Mouse (Mus musculus): Measurements from ENCODE around the gene Rorc. TPM values are rescaled to one million over a fixed set of nuclear protein-coding genes. Genes with fewer than 3 reads are reported as not detected.

Rorc gene
- polyA plus RNA-seq (2017; shearing (Covaris generic)), result 7.6 TPM

DNA sequence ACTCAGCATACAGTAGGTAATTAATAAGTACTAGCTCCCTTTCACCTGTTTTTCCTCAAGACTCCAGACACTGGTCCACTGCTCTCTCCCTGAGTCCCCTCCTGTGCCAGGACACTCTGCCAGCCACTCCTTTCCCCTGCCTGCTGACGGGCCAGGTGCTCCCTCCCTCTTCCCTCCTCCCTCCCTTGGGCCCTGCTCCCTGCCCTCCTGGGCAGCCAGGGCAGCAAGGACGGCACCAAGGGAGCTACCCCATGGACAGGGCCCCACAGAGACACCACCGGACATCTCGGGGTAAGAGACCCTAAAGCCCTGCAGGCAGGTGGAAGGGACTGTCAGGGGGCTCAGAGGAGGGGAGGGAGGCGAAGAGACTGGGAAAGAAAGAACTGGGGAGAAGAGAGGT, at the start of gene Rorc:
TSS of gene Rorc (plus strand) at position 154 of the 400 bp plus-strand sequence.

DNA sequence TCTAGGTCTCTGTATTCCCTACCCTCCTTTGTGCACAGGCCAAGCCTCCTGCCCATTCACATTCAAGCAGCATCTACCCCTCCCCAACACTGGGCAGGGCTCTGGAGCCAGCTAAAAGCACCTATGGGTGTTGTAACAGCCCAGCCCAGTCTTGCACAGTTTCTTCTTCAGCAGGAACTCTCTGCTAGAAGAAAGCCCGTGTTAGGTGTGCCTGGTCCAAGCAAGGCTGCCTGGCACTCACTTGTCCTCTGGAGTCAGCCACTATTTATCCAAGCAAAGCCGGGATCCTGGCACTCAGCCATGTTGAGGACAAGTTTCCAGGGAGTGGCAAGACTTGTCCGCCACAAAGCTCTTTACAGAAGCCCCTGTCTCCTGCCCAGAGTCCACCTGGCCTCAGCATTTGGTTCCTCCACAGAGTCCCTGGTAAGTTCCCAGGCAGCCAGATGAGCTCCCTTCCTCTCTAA, 30.6 kb upstream of the Rorc start, which contains the start of gene Them5:
TSS of gene Them5 (plus strand) at position 141 of the 464 bp plus-strand sequence.

DNA sequence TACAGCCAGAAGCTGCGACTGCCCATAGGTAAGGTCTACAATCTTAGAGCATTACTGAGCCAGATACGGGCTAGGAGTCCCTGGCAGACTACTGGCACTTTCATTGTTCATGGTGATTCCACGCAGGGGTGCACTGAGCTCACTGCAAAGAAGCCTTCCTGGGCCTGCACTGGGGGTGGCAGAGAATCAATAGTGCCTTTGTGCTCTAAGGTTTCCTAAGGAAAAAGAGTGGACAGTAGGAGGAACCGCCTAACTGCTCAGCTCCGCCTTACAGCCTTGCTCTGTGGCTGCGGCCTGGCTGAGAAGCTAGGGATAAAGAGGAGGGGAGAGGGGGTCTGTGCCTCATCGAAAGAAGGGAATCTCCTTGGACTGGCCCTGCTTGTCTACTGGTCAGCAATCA, 10.5 kb upstream of the Rorc start, which contains the start of gene C2cd4d:
TSS of gene C2cd4d (plus strand) at position 301 of the 400 bp plus-strand sequence.

DNA sequence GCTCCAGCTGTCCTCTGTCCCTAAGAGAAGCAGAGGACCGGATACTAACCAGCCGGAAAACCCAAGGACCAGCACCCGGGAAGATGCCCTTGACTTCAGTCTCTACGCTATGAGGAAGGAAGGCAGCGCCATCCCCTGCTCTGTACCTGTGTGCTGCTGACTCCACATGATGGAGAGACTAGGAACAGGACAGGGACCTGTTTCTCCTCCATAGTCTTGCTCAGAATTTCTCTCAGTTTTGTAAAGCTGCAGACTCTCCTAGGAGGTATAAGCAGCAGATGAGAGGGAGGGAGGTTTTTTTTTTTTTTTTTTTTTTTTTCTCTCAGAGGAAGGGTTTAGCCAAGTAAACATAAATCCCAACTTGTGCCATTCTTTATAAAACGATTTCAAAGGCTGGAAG, 25.6 kb downstream of the Rorc start, which contains the start of gene Lingo4:
TSS of gene Lingo4 (plus strand) at position 301 of the 400 bp plus-strand sequence.

DNA sequence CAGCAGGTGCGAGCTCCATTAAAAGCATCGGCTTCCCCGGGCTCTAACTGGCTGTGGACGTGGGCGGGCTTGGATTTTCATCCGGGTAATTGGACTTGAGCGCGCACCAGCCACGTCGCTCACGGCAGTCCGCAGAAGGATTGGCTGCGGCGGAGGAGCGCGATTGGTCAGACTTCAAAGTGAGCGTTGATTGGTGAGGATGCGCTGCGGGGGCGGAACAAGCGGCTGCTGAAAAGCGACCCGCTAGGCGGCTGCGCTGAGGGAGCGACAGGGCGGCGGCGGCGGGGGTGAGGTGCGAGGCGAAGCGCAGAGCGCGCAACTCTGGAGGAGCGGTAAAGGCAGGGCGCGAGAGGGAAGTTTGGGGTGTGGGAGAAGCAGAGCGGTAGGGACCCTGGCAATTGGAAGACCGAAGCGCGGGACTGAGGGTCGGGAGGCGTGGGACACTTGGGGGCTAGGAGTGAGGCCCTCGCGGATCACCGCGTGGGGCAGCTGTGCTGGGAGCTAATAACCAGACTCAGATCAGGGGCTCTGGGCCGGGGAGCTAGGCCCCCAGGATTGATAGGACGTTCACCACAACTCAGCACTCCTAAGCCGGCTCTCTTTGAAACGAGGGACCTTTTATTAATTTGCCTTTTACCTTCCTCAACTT, 40.6 kb downstream of the Rorc start, which contains the start of gene Tdrkh:
TSS of gene Tdrkh (plus strand) at position 243 of the 649 bp plus-strand sequence.

DNA sequence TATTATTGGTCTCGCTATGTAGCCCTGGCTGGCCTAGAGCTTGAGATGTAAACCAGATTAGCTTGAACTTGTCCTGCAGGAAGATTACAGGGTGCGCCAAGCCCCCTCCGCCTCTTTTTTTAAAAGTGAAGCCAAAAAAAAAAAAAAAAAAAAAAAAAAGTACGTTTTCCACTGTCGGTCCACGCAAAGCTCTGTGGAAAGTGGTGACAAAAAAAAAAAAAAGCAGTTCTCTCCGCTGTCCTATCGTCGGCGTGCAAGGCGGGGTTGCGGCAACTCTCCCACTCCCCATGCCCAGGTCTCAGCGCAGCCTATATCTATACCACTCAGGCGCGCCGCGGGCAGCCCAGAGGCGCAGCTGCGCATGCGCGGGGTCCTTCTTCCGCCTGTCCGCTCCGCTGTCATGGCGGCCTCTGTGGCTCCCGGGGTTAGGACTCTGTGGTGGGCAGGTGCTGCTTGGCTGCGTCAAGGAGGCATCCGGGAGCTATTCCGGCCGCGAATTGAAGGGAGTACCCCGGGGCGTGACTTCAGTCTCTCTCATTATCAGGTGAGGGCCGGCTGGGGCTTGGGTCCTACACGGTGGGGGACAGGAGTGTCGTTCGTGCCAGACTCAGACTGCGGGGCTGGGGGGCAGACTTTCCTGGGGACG, 70.5 kb downstream of the Rorc start, which contains the start of gene Mrpl9:
TSS of gene Mrpl9 (plus strand) at position 368 of the 646 bp plus-strand sequence.

DNA sequence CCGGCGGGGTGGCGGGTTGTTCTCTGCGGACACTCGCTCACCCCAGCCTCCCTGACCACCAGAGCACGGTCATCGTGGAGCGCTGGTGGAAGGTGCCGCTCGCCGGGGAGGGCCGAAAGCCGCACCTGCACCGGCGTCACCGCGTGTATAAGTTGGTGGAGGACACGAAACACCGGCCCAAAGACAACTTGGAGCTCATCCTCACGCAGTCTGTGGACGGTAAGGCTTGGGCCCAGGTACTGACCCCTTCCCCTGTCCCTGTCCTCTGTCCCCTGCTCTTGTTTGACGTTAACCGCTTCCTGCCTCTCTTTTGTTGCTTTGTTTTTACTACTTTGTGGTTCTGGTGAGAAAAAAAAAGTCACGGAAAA, 71.0 kb downstream of the Rorc start, which contains the start of gene Oaz3:
TSS of gene Oaz3 (minus strand) at position 319 of the 368 bp plus-strand sequence.

Other genes with a start within 250 kb of the Rorc start
- gene Gm10696, start 194.6 kb upstream of the Rorc start, polyA plus RNA-seq (2017; shearing (Covaris generic)), result 0.21 TPM
- not detected for gene Gm5286, start 176.1 kb upstream of the Rorc start, polyA plus RNA-seq (2017; shearing (Covaris generic))
- gene Gm4778, start 108.8 kb upstream of the Rorc start, polyA plus RNA-seq (2017; shearing (Covaris generic)), result not detected
- gene Them4, start 62.7 kb upstream of the Rorc start, polyA plus RNA-seq (2017; shearing (Covaris generic)), result 7.9 TPM
- not detected for gene Them5, start 30.7 kb upstream of the Rorc start, polyA plus RNA-seq (2017; shearing (Covaris generic))
- gene C2cd4d, start 10.4 kb upstream of the Rorc start, polyA plus RNA-seq (2017; shearing (Covaris generic)), result not detected
- 0.13 TPM for gene Lingo4, start 25.7 kb downstream of the Rorc start, polyA plus RNA-seq (2017; shearing (Covaris generic))
- gene Tdrkh, start 40.5 kb downstream of the Rorc start, polyA plus RNA-seq (2017; shearing (Covaris generic)), result 9.8 TPM
- 69.6 TPM for gene Mrpl9, start 70.5 kb downstream of the Rorc start, polyA plus RNA-seq (2017; shearing (Covaris generic))
- gene Oaz3, start 71.1 kb downstream of the Rorc start, polyA plus RNA-seq (2017; shearing (Covaris generic)), result 0.98 TPM
- gene Celf3, start 105.5 kb downstream of the Rorc start, polyA plus RNA-seq (2017; shearing (Covaris generic)), result 2.5 TPM
- not detected for gene Riiad1, start 107.5 kb downstream of the Rorc start, polyA plus RNA-seq (2017; shearing (Covaris generic))
- 14.7 TPM for gene Snx27, start 209.9 kb downstream of the Rorc start, polyA plus RNA-seq (2017; shearing (Covaris generic))

All from inflammation-experienced regulatory T-cells, adult 16 weeks (primary cell).